Mouse (Mus musculus): ENCODE data around the gene Mgll. TPM values are rescaled to one million over a fixed set of nuclear protein-coding genes. Genes with fewer than 3 reads are reported as not detected.

Gene Mgll
- polyA plus RNA-seq, 1 experiment = 128 TPM

GRCm38 (mm10) chr6:88763518-88764077 lies 39.4 kb downstream of the Mgll start:
- TF ChIP-seq CTCF (IDR thresholded peaks at IDR 0.05; ENCODE audit: insufficient read depth, low read length) (no peak), POLR2A (IDR thresholded peaks at IDR 0.05; ENCODE audit: borderline replicate concordance, extremely low read depth, low read depth, low read length) (no peak)
- no peak overlapping the region for H3K4me3 ChIP-seq (replicated peaks; ENCODE audit: extremely low read depth, low read depth, low read length)
- WGBS = 95% methylated on average over 3 of the region's 3 CpGs
- H3K4me1 ChIP-seq (ENCODE audit: control insufficient read depth, insufficient read depth, low read length) = peaks cover 13% of the 10 kb centered on the region
- DNase-seq = no peak

GRCm38 (mm10) chr6:88764281-88764680 lies 40.1 kb downstream of the Mgll start:
- DNase-seq = no peak
- TF ChIP-seq CTCF (IDR thresholded peaks at IDR 0.05; ENCODE audit: insufficient read depth, low read length) (no peak), POLR2A (IDR thresholded peaks at IDR 0.05; ENCODE audit: borderline replicate concordance, extremely low read depth, low read depth, low read length) (no peak)
- 80% methylated on average over 4 of the region's 4 CpGs for WGBS
- no peak overlapping the region for H3K4me3 ChIP-seq (replicated peaks; ENCODE audit: extremely low read depth, low read depth, low read length)
- H3K4me1 ChIP-seq (ENCODE audit: control insufficient read depth, insufficient read depth, low read length) = peaks cover 10% of the 10 kb centered on the region

DNA sequence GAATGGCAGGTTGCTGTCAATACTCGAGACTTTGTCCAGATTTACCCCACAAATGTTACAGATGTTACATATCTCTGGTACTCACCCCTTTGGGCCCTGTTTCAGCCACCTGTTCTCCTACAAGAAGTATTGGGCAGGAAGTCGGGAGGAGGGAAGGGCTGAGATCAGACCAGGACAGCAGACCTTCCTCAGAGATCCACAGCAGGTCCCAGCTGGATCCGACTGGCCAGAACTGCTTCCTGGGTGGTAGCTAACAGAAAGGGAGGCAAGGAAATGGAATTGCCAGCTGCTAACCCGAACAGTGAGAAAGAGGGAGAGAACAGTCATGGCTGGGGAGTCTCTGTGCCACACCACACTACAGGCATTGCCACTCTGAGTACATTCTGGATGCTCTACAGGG lies 43.5 kb downstream of the Mgll start:
- H3K4me1 ChIP-seq (ENCODE audit: control insufficient read depth, insufficient read depth, low read length) = no peaks in the 10 kb centered on the region
- H3K4me3 ChIP-seq (replicated peaks; ENCODE audit: extremely low read depth, low read depth, low read length) = no peak overlapping the region
- no peak for DNase-seq
- TF ChIP-seq POLR2A (IDR thresholded peaks at IDR 0.05; ENCODE audit: borderline replicate concordance, extremely low read depth, low read depth, low read length) (no peak), CTCF (IDR thresholded peaks at IDR 0.05; ENCODE audit: insufficient read depth, low read length) (no peak)
- 62% methylated on average over 4 of the region's 4 CpGs for WGBS

- TF ChIP-seq POLR2A (IDR thresholded peaks at IDR 0.05; ENCODE audit: borderline replicate concordance, extremely low read depth, low read depth, low read length) (no peak), CTCF (IDR thresholded peaks at IDR 0.05; ENCODE audit: insufficient read depth, low read length) (no peak)
- Histone ChIP-seq H3K4me1 (ENCODE audit: control insufficient read depth, insufficient read depth, low read length) (no peaks in the 10 kb centered on the region), H3K4me3 (replicated peaks; ENCODE audit: extremely low read depth, low read depth, low read length) (no peak overlapping the region)
- WGBS = 65% methylated on average over 6 of the region's 6 CpGs
- DNase-seq = no peak
Measured at GRCm38 (mm10) chr6:88769723-88770122, 45.5 kb downstream of the Mgll start.

- Histone ChIP-seq H3K4me3 (replicated peaks; ENCODE audit: extremely low read depth, low read depth, low read length) (no peak overlapping the region), H3K4me1 (ENCODE audit: control insufficient read depth, insufficient read depth, low read length) (no peaks in the 10 kb centered on the region)
- no peak for DNase-seq
- TF ChIP-seq POLR2A (IDR thresholded peaks at IDR 0.05; ENCODE audit: borderline replicate concordance, extremely low read depth, low read depth, low read length) = no peak
- no peak for TF ChIP-seq CTCF (IDR thresholded peaks at IDR 0.05; ENCODE audit: insufficient read depth, low read length)
- 57% methylated on average over 17 of the region's 17 CpGs for WGBS
Measured at GRCm38 (mm10) chr6:88770300-88770904, 46.2 kb downstream of the Mgll start.

DNA sequence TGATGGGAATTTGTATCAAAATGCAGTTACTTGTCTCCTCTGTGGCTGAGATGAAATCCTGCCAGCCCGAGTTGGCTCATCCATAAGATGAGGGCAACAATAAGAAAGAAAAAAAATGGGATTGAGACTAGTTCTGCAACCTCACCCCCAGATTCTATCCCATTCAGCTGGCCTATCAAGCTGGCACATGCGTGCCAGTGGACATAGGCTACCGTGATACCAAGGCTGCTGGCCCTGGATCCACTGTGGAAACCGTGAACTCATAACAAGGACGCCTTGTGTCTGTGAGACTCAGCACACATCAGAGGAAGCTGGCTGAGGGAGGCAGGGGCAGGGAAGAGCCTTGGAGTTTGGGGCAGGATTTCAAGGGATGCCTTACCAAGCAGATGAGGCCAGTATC lies 46.8 kb downstream of the Mgll start:
- H3K4me1 ChIP-seq (ENCODE audit: control insufficient read depth, insufficient read depth, low read length) = no peaks in the 10 kb centered on the region
- H3K4me3 ChIP-seq (replicated peaks; ENCODE audit: extremely low read depth, low read depth, low read length) = no peak overlapping the region
- TF ChIP-seq CTCF (IDR thresholded peaks at IDR 0.05; ENCODE audit: insufficient read depth, low read length) = no peak
- no peak for TF ChIP-seq POLR2A (IDR thresholded peaks at IDR 0.05; ENCODE audit: borderline replicate concordance, extremely low read depth, low read depth, low read length)
- no peak for DNase-seq
- WGBS = 89% methylated on average over 5 of the region's 5 CpGs

GRCm38 (mm10) chr6:88772041-88772440 lies 47.8 kb downstream of the Mgll start:
- no peaks in the 10 kb centered on the region for H3K4me1 ChIP-seq (ENCODE audit: control insufficient read depth, insufficient read depth, low read length)
- TF ChIP-seq CTCF (IDR thresholded peaks at IDR 0.05; ENCODE audit: insufficient read depth, low read length) = no peak
- TF ChIP-seq POLR2A (IDR thresholded peaks at IDR 0.05; ENCODE audit: borderline replicate concordance, extremely low read depth, low read depth, low read length) = no peak
- H3K4me3 ChIP-seq (replicated peaks; ENCODE audit: extremely low read depth, low read depth, low read length) = no peak overlapping the region
- WGBS = 83% methylated on average over 13 of the region's 13 CpGs
- DNase-seq = no peak

GRCm38 (mm10) chr6:88774055-88774454 lies 49.8 kb downstream of the Mgll start:
- DNase-seq = no peak
- no peaks in the 10 kb centered on the region for H3K4me1 ChIP-seq (ENCODE audit: control insufficient read depth, insufficient read depth, low read length)
- TF ChIP-seq CTCF (IDR thresholded peaks at IDR 0.05; ENCODE audit: insufficient read depth, low read length) (no peak), POLR2A (IDR thresholded peaks at IDR 0.05; ENCODE audit: borderline replicate concordance, extremely low read depth, low read depth, low read length) (no peak)
- H3K4me3 ChIP-seq (replicated peaks; ENCODE audit: extremely low read depth, low read depth, low read length) = no peak overlapping the region
- WGBS = 54% methylated on average over 9 of the region's 9 CpGs

- Histone ChIP-seq H3K4me3 (replicated peaks; ENCODE audit: extremely low read depth, low read depth, low read length) (no peak overlapping the region), H3K4me1 (ENCODE audit: control insufficient read depth, insufficient read depth, low read length) (no peaks in the 10 kb centered on the region)
- DNase-seq = no peak
- WGBS = 72% methylated on average over 13 of the region's 14 CpGs
- TF ChIP-seq CTCF (IDR thresholded peaks at IDR 0.05; ENCODE audit: insufficient read depth, low read length) = no peak
- no peak for TF ChIP-seq POLR2A (IDR thresholded peaks at IDR 0.05; ENCODE audit: borderline replicate concordance, extremely low read depth, low read depth, low read length)
Measured at GRCm38 (mm10) chr6:88775267-88775666, 51.1 kb downstream of the Mgll start.

- WGBS = 44% methylated on average over 13 of the region's 13 CpGs
- no peak for TF ChIP-seq CTCF (IDR thresholded peaks at IDR 0.05; ENCODE audit: insufficient read depth, low read length)
- TF ChIP-seq POLR2A (IDR thresholded peaks at IDR 0.05; ENCODE audit: borderline replicate concordance, extremely low read depth, low read depth, low read length) = no peak
- no peaks in the 10 kb centered on the region for H3K4me1 ChIP-seq (ENCODE audit: control insufficient read depth, insufficient read depth, low read length)
- DNase-seq = no peak
- no peak overlapping the region for H3K4me3 ChIP-seq (replicated peaks; ENCODE audit: extremely low read depth, low read depth, low read length)
Measured at GRCm38 (mm10) chr6:88776336-88776923, 52.2 kb downstream of the Mgll start.

Measured in lung, adult 2 months (tissue).